Mouse (Mus musculus): ENCODE data around the gene Aff4.
"Not testable (repeated sequence)": the region's sequence is repeated elsewhere in the genome, so short reads cannot be mapped to it uniquely, and the experiment has no call there.

Aff4 gene

GRCm38 (mm10) chr11:53337684-53338083, 12.9 kb upstream of the Aff4 start:
- no peak for DNase-seq (ENCODE audit: low spot score)

- DNase-seq (ENCODE audit: low spot score) = not testable (repeated sequence)
These were observed 9.6 kb upstream of the Aff4 start for GRCm38 (mm10) chr11:53341019-53341418.

DNA sequence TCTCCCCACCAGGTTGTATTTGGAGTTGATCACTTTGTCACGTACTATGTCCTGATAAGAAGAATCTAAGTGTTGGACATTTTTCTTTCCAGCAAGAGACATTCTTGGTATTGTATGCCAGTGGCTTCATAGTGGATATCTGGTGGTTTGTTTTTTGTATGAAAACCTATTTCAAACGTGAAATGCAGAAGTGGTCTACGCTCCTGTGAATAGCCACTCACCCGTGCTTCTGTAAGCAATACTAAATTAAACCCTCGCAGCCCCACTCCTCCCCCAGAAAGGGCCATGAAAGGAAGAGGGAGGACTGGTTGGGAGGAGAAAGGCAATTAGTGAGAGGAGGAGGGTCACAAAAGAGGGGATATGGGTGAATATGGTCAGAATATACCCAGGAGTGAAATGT, 7.9 kb upstream of the Aff4 start:
- DNase-seq (ENCODE audit: low spot score) = no peak

GRCm38 (mm10) chr11:53345328-53345727, 5.3 kb upstream of the Aff4 start:
- peak; percentile 32 for DNase-seq (ENCODE audit: low spot score)

DNA sequence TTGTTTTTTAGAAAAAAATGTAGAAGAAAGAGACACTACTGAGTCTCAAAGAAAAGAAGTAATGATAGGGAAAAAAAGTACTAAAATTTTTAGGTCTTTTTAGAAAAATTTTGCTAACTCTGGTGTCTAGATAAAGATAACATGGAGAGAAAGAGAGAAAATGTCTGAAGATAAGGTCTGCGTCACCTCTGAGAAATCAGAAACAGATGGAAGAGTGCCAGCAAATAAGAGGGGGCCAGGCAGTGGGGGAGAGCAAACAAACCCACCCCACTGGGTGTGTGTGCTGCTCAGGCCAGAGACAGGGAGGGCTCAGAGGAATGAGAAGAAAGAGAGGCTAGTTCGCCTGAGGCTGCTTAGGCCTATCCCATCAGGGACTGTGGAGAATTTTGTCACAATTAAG, 4.9 kb upstream of the Aff4 start:
- DNase-seq (ENCODE audit: low spot score) = no peak

GRCm38 (mm10) chr11:53351224-53351942, 750 bp downstream of the Aff4 start:
- DNase-seq (ENCODE audit: low spot score) = peak; percentile 73

- DNase-seq (ENCODE audit: low spot score) = no peak
These were observed 1.4 kb downstream of the Aff4 start for GRCm38 (mm10) chr11:53351943-53352590.

- DNase-seq (ENCODE audit: low spot score) = no peak
These were observed 8.0 kb downstream of the Aff4 start for GRCm38 (mm10) chr11:53358504-53359155.

DNA sequence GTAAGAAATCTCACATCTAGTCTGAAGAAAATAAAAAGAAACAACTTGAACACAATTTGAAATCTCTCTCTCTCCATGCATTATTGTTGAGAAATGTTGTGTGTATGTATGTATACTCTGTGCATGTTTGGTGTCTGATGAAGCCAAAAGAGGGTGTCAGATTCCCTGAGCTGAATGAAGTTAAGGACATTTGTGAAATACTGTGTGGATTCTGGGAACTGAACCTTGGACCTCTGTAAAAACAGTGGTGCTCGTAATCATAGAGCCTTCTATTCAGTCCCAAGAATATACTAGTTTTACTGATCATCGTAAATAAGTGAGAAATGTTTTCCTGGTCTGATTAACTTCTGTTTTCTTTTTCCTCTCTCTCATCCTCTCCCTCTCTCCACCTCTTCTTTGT, 16.4 kb downstream of the Aff4 start:
- no peak for DNase-seq (ENCODE audit: low spot score)

DNA sequence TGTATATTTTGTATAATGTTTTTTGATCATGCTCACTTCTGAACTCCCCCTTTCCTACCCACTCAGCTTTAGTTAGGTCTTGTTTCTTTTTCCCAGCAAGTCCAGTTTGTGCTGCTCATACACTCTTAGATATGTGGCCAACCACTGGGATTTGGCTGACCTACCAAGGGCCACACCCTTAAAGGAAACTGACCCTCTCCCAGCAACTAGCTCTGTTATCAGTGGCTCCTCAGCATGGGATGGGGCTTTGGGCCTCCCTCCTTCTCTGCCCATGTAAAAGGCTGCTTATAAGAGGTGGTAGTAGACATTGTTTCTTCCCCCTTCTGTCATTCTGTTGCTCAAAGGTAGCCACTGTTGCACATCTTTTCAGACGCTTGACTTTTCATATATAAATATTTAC, 28.3 kb downstream of the Aff4 start:
- DNase-seq (ENCODE audit: low spot score) = peak; percentile 11

GRCm38 (mm10) chr11:53383758-53384428, 33.3 kb downstream of the Aff4 start:
- no peak for DNase-seq (ENCODE audit: low spot score)

DNA sequence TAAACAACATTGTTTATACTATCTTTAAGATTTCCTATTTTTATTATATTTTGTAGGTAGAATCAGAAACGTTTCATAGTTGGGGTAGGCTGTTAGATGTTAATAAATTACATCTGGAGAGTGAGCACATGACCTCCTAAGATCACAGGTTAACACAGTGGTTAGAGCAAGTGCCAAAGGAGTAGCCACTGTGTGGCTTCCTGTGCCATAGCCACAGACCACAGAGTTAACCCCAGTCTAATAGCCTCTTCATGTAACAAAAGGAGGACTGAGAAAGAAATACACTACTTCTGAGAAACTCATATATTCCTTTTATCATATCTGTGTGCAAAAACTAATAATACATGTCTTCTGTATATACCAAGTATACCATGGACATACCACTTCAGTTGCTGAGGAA, 43.2 kb downstream of the Aff4 start:
- no peak for DNase-seq (ENCODE audit: low spot score)

DNA sequence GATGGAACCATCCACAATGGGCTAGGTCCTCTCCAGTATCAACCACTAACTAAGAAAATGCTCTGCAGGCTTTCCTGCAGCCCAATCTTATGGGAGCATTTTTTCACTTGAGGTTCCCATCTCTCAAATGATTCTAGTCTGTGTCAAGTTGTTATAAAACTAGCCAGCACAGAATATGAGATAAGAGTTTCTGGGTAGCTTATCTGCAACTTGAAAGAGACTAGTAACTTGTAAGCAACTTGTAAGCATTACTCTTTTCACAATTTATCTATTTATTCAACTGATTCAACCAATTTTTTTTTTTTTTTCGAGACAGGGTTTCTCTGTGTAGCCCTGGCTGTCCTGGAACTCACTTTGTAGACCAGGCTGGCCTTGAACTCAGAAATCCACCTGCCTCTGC, 53.0 kb downstream of the Aff4 start:
- no peak for DNase-seq (ENCODE audit: low spot score)

DNA sequence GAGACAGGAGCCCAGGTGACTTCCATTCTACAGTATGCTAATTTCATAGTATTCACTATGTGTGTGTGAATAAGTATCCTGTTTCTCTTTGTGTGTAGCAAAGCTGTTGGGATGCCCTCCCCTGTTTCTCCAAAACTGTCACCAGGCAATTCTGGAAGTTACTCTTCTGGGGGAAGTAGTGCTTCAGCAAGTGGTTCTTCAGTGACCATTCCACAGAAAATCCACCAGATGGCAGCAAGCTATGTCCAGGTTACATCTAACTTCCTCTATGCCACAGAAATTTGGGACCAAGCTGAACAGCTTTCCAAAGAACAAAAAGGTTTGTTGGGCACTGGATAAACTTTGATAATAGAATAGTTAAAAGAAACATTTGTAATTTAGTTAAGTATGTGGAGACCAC, 61.1 kb downstream of the Aff4 start:
- DNase-seq (ENCODE audit: low spot score) = no peak

GRCm38 (mm10) chr11:53413871-53414270, 63.2 kb downstream of the Aff4 start:
- DNase-seq (ENCODE audit: low spot score) = no peak

- DNase-seq (ENCODE audit: low spot score) = peak; percentile 48
These were observed 67.4 kb downstream of the Aff4 start for GRCm38 (mm10) chr11:53418048-53418447.

- peak; percentile 75 for DNase-seq (ENCODE audit: low spot score)
These were observed 72.4 kb downstream of the Aff4 start, which contains the start of gene Leap2 for GRCm38 (mm10) chr11:53423036-53423435. TSS of gene Leap2 (minus strand) at chr11:53423170.

DNA sequence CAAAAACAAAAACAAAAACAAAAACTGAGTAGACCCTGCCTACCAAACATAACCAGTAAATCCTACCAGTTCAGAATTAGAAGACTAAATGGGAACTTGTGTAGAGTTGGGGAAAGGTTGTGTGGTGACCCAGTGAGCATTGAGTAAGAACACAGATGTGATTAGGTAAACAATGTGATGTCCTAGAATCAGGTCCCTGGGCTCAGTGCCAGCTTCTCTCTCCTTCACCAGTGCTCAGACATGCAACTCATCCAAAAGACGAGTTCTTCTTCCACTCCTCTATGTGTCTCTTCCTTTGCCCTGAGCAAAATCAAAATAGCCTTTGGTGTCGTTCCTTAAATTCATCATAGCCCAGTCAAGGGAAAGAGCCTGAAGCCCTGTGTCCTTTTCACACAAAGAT, 74.2 kb downstream of the Aff4 start:
- DNase-seq (ENCODE audit: low spot score) = no peak

DNA sequence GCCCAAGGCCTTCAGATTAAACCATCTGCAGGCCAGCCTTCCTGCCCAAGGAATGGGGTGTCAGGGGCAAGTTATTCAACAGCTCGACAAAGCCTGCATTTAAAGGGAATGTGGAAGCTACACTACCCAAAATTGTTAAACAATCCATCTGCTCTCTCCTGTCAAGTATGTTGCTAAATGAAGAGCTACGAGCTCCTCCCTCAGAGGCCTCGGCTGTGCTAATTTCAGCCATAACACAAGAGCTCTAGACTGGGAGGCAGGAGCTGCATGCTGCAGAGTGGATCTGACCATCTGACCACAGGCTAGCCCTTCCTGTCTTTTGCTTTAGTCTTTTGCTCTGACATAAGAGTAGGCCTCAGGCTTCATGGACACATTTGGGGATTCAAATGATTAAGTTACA, 74.6 kb downstream of the Aff4 start:
- DNase-seq (ENCODE audit: low spot score) = no peak

GRCm38 (mm10) chr11:53425711-53426255, 75.2 kb downstream of the Aff4 start:
- DNase-seq (ENCODE audit: low spot score) = no peak

DNA sequence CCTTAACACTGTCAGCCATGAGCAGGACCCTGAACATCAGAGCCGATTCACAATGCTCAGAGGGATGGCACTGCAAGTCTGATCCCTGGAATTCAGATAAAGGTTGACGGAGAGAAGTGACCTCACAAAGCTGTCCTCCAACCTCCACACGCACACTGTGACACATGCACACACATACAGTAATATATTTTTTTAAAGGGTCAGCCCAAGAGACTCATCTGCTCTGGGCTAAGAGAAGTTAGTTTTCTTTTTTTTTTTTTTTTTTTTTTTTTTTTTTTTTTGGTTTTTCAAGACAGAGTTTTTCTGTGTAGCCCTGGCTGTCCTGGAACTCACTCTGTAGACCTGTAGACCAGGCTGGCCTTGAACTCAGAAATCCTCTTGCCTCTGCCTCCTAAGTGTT, 76.3 kb downstream of the Aff4 start:
- DNase-seq (ENCODE audit: low spot score) = not testable (repeated sequence)

- DNase-seq (ENCODE audit: low spot score) = no peak
These were observed 77.5 kb downstream of the Aff4 start for GRCm38 (mm10) chr11:53427993-53428715.

Measured in yolk sac, embryonic 10.5 days (tissue).